Mouse (Mus musculus): ENCODE results near the gene Enox2. TPM values are rescaled to one million over a fixed set of nuclear protein-coding genes. Genes with fewer than 3 reads are reported as not detected.
A peak's percentile ranks its signal among the peaks of the same experiment; 100 is the strongest.
"Not testable (repeated sequence)": the region's sequence is repeated elsewhere in the genome, so short reads cannot be mapped to it uniquely, and the experiment has no call there.

The Enox2 gene
- polyA plus RNA-seq, 1 experiment from 2014 or later, result 9.9 TPM

DNA sequence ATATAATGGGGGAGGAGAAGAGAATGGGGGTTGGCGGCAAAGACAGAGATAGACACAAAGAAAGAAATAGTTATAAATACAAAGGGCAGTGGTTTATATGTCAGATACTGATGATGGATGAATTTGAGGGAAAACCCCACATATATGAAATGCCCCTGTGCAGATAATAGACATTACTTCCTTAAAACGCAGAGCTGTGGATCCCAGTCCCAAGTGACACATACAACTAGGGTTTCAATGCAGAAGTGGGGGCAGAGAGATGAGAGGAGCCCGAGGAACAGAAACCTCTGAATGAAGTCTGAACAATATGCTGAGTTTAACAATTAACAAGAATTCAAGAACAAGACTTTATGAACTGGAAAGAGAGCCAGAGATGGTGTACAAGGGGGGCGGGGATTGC, 91.7 kb downstream of the Enox2 start:
- no peaks in the 10 kb centered on the region for H3K36me3 ChIP-seq (ENCODE audit: control insufficient read depth, insufficient read depth, low read length)
- no peaks in the 10 kb centered on the region for H3K9me3 ChIP-seq (ENCODE audit: control insufficient read depth, low read length)
- H3K4me2 ChIP-seq, result no peak overlapping the region
- 67% methylated on average over 4 of the region's 4 CpGs for WGBS
- DNase-seq (ENCODE audit: low spot score, missing footprints) (no peak), ATAC-seq (ENCODE audit: low FRiP score) (no peak)
- H3K27ac ChIP-seq (ENCODE audit: low read depth, low read length), result no peak overlapping the region
- no peaks in the 10 kb centered on the region for H3K27me3 ChIP-seq (ENCODE audit: control insufficient read depth, insufficient read depth, low read length)
- H3K9ac ChIP-seq (ENCODE audit: low read length), result no peak overlapping the region
- no peak overlapping the region for H3K4me3 ChIP-seq (ENCODE audit: low read depth, low read length)
- no peaks in the 10 kb centered on the region for H3K4me1 ChIP-seq (ENCODE audit: control insufficient read depth, insufficient read depth, low read length)

DNA sequence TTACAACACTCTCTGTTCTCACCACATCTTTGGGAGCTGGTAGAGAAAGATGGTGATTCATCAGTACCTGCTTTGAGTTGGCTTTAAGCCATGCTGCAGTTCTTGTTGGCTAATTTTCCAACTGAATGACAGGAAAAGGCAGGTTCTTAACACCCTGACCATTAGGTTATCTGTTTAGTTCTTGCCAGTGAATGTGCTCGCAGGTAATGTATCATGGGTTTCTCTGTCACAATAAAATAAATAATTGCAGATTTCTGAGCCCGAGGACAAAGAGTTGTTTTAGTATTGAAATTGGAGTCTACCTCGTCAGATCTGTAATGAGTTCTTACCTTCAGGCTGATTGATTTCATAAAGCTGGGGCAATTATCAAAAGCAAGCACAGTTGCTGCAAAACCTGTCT, 106.9 kb downstream of the Enox2 start:
- ATAC-seq (ENCODE audit: low FRiP score), result no peak
- no peaks in the 10 kb centered on the region for H3K27me3 ChIP-seq (ENCODE audit: control insufficient read depth, insufficient read depth, low read length)
- H3K4me2 ChIP-seq, result no peak overlapping the region
- no peaks in the 10 kb centered on the region for H3K4me1 ChIP-seq (ENCODE audit: control insufficient read depth, insufficient read depth, low read length)
- H3K36me3 ChIP-seq (ENCODE audit: control insufficient read depth, insufficient read depth, low read length), result no peaks in the 10 kb centered on the region
- H3K9ac ChIP-seq (ENCODE audit: low read length), result no peak overlapping the region
- H3K9me3 ChIP-seq (ENCODE audit: control insufficient read depth, low read length), result no peaks in the 10 kb centered on the region
- no peak for DNase-seq (ENCODE audit: low spot score, missing footprints)
- 79% methylated on average over 3 of the region's 3 CpGs for WGBS
- no peak overlapping the region for H3K27ac ChIP-seq (ENCODE audit: low read depth, low read length)
- H3K4me3 ChIP-seq (ENCODE audit: low read depth, low read length), result no peak overlapping the region

GRCm38 (mm10) chrX:49178670-49179069, 109.4 kb downstream of the Enox2 start:
- no peak for DNase-seq (ENCODE audit: low spot score, missing footprints)
- no peak for ATAC-seq (ENCODE audit: low FRiP score)
- H3K4me2 ChIP-seq, result no peak overlapping the region
- WGBS, result 90% methylated on average over 3 of the region's 3 CpGs
- H3K36me3 ChIP-seq (ENCODE audit: control insufficient read depth, insufficient read depth, low read length), result no peaks in the 10 kb centered on the region
- H3K9ac ChIP-seq (ENCODE audit: low read length), result no peak overlapping the region
- H3K9me3 ChIP-seq (ENCODE audit: control insufficient read depth, low read length), result no peaks in the 10 kb centered on the region
- no peaks in the 10 kb centered on the region for H3K27me3 ChIP-seq (ENCODE audit: control insufficient read depth, insufficient read depth, low read length)
- no peaks in the 10 kb centered on the region for H3K4me1 ChIP-seq (ENCODE audit: control insufficient read depth, insufficient read depth, low read length)
- H3K27ac ChIP-seq (ENCODE audit: low read depth, low read length), result no peak overlapping the region
- no peak overlapping the region for H3K4me3 ChIP-seq (ENCODE audit: low read depth, low read length)

- DNase-seq (ENCODE audit: low spot score, missing footprints) (no peak), ATAC-seq (ENCODE audit: low FRiP score) (no peak)
- no peaks in the 10 kb centered on the region for H3K36me3 ChIP-seq (ENCODE audit: control insufficient read depth, insufficient read depth, low read length)
- WGBS, result 56% methylated on average over 2 of the region's 2 CpGs
- H3K27ac ChIP-seq (ENCODE audit: low read depth, low read length), result no peak overlapping the region
- H3K4me3 ChIP-seq (ENCODE audit: low read depth, low read length), result no peak overlapping the region
- no peak overlapping the region for H3K9ac ChIP-seq (ENCODE audit: low read length)
- no peaks in the 10 kb centered on the region for H3K27me3 ChIP-seq (ENCODE audit: control insufficient read depth, insufficient read depth, low read length)
- H3K4me1 ChIP-seq (ENCODE audit: control insufficient read depth, insufficient read depth, low read length), result no peaks in the 10 kb centered on the region
- no peak overlapping the region for H3K4me2 ChIP-seq
- H3K9me3 ChIP-seq (ENCODE audit: control insufficient read depth, low read length), result no peaks in the 10 kb centered on the region
These were observed 133.8 kb downstream of the Enox2 start for GRCm38 (mm10) chrX:49154280-49154679.

DNA sequence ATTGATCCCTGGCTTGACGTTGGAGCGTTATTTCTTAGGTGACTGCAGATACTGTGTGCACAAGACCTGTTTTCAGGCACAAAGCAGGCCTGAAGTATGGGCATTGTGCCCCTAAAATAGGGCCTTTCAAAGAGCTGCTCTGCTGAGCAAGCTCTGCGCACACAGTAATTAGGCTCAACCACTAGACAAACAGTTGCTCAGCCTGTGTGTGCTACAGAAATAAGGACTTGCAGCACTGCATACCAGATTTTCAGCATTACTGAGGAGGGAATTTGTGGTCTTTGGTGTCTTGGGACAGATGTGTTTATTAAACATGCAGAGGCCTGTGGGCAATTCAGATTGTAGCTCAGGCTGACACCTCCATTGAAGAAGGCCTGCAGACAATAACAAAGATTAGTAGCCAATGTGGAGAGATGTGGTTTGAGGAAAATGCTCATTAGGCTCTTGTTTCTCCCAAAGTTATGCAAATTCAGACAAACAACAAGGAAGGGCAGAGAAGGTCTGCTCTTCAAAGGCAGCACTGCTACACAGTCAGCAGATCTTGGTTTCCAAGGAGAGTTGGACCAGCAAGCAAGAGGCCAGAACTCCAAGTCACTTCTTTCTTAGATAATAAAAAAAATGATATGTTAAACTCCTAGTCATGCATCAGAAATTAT, 163.2 kb downstream of the Enox2 start:
- Histone ChIP-seq H3K9me3 (ENCODE audit: control insufficient read depth, low read length) (no peaks in the 10 kb centered on the region), H3K4me3 (ENCODE audit: low read depth, low read length) (no peak overlapping the region), H3K9ac (ENCODE audit: low read length) (no peak overlapping the region), H3K4me2 (no peak overlapping the region), H3K27me3 (ENCODE audit: control insufficient read depth, insufficient read depth, low read length) (no peaks in the 10 kb centered on the region), H3K36me3 (ENCODE audit: control insufficient read depth, insufficient read depth, low read length) (no peaks in the 10 kb centered on the region), H3K27ac (ENCODE audit: low read depth, low read length) (no peak overlapping the region), H3K4me1 (ENCODE audit: control insufficient read depth, insufficient read depth, low read length) (peaks cover 3% of the 10 kb centered on the region)
- 38% methylated on average over 3 of the region's 3 CpGs for WGBS
- peak; percentile 88 for ATAC-seq (ENCODE audit: low FRiP score)
- DNase-seq (ENCODE audit: low spot score, missing footprints), result no peak

DNA sequence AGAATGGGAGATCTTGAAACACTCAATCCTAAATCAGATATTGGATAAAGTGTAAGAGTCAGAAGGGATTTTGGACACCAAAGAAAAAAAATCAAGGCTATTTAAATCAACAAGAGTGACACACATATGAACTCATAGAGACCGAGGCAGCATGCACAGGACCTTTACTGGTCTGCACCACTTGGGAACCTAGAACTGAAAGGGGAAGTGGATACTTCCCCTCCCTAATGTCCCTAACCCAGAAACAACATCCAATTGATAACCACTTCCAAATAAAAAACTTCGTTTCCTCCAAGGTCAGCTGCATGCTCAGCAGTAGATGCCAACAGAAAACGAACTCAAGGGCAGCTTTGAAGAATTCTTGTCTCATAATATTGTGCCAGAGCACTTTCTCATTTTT, 171.6 kb downstream of the Enox2 start:
- 79% methylated on average over 3 of the region's 3 CpGs for WGBS
- no peak overlapping the region for H3K9ac ChIP-seq (ENCODE audit: low read length)
- ATAC-seq (ENCODE audit: low FRiP score), result no peak

DNA sequence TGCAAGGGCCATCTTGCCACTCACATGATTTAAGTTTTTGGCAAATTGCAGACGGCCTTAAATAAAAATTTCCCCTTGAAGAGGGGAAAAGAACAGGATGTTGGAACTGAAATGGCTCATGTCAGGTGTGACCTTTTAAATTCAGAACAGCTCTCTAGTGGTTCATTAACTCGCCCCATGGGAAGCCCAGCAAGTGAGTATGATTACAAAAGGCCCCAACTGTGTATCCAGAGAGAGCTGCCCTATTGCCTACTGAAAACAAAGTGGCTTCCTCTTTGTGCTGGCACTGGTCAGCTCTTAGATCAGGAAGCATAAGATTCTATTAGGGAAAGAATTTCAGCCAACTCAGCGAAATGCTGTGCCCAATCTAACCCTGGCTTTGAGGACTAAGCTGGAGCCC, 175.6 kb downstream of the Enox2 start:
- Histone ChIP-seq H3K27me3 (ENCODE audit: control insufficient read depth, insufficient read depth, low read length) (no peaks in the 10 kb centered on the region), H3K9me3 (ENCODE audit: control insufficient read depth, low read length) (no peaks in the 10 kb centered on the region), H3K4me3 (ENCODE audit: low read depth, low read length) (no peak overlapping the region), H3K4me1 (ENCODE audit: control insufficient read depth, insufficient read depth, low read length) (no peaks in the 10 kb centered on the region), H3K27ac (ENCODE audit: low read depth, low read length) (no peak overlapping the region), H3K36me3 (ENCODE audit: control insufficient read depth, insufficient read depth, low read length) (no peaks in the 10 kb centered on the region), H3K9ac (ENCODE audit: low read length) (no peak overlapping the region), H3K4me2 (no peak overlapping the region)
- ATAC-seq (ENCODE audit: low FRiP score) (no peak), DNase-seq (ENCODE audit: low spot score, missing footprints) (no peak)
- 32% methylated on average over 3 of the region's 3 CpGs for WGBS

More for the DNA sequence above, 171.6 kb downstream of the Enox2 start:
- H3K9me3 ChIP-seq (ENCODE audit: control insufficient read depth, low read length), result no peaks in the 10 kb centered on the region
- no peak overlapping the region for H3K4me2 ChIP-seq
- no peaks in the 10 kb centered on the region for H3K36me3 ChIP-seq (ENCODE audit: control insufficient read depth, insufficient read depth, low read length)
- no peaks in the 10 kb centered on the region for H3K27me3 ChIP-seq (ENCODE audit: control insufficient read depth, insufficient read depth, low read length)
- no peak overlapping the region for H3K4me3 ChIP-seq (ENCODE audit: low read depth, low read length)
- H3K27ac ChIP-seq (ENCODE audit: low read depth, low read length), result no peak overlapping the region
- no peaks in the 10 kb centered on the region for H3K4me1 ChIP-seq (ENCODE audit: control insufficient read depth, insufficient read depth, low read length)
- DNase-seq (ENCODE audit: low spot score, missing footprints), result no peak

GRCm38 (mm10) chrX:49100542-49100941, 187.5 kb downstream of the Enox2 start:
- not testable (repeated sequence) for H3K4me3 ChIP-seq (ENCODE audit: low read depth, low read length); H3K27me3 ChIP-seq (ENCODE audit: control insufficient read depth, insufficient read depth, low read length); H3K27ac ChIP-seq (ENCODE audit: low read depth, low read length); DNase-seq (ENCODE audit: low spot score, missing footprints); H3K9ac ChIP-seq (ENCODE audit: low read length); H3K4me2 ChIP-seq; H3K36me3 ChIP-seq (ENCODE audit: control insufficient read depth, insufficient read depth, low read length); ATAC-seq (ENCODE audit: low FRiP score); H3K9me3 ChIP-seq (ENCODE audit: control insufficient read depth, low read length); H3K4me1 ChIP-seq (ENCODE audit: control insufficient read depth, insufficient read depth, low read length)
- 93% methylated on average over 1 of the region's 1 CpGs for WGBS

- Histone ChIP-seq H3K9me3 (ENCODE audit: control insufficient read depth, low read length) (no peaks in the 10 kb centered on the region), H3K9ac (ENCODE audit: low read length) (no peak overlapping the region), H3K27ac (ENCODE audit: low read depth, low read length) (no peak overlapping the region), H3K4me2 (no peak overlapping the region), H3K36me3 (ENCODE audit: control insufficient read depth, insufficient read depth, low read length) (no peaks in the 10 kb centered on the region), H3K27me3 (ENCODE audit: control insufficient read depth, insufficient read depth, low read length) (no peaks in the 10 kb centered on the region), H3K4me1 (ENCODE audit: control insufficient read depth, insufficient read depth, low read length) (no peaks in the 10 kb centered on the region), H3K4me3 (ENCODE audit: low read depth, low read length) (no peak overlapping the region)
- peak; percentile 78 for ATAC-seq (ENCODE audit: low FRiP score)
- no peak for DNase-seq (ENCODE audit: low spot score, missing footprints)
- WGBS, result 70% methylated on average over 2 of the region's 2 CpGs
These were observed 191.8 kb downstream of the Enox2 start for GRCm38 (mm10) chrX:49096249-49096648.
